Mouse (Mus musculus): ENCODE data around the gene Crhr1.

- TF ChIP-seq POLR2A (IDR thresholded peaks at IDR 0.05; ENCODE audit: insufficient read depth, low read depth, low read length) (no peak), CTCF (IDR thresholded peaks at IDR 0.05) (no peak)
Observed at GRCm38 (mm10) chr11:104106329-104106728, 26.3 kb upstream of the Crhr1 start.
